Mouse (Mus musculus) forelimb bud, embryonic 11.5 days (tissue): ENCODE measurements at regions not wholly inside any gene's neighbourhood (a gene's known extent, or its start where the extent isn't known, plus 50 kb on each side); places are given as distances from the start of the nearest gene placed in this dataset.
A peak's percentile ranks its signal among the peaks of the same experiment; 100 is the strongest.

Source experiments
- DNase-seq: peaks from one replicate; pipeline ENCODE4 v3.0.0-alpha.2; 2012; ENCODE audit warnings: low read depth, low spot score

GRCm38 (mm10) chr1:62872771-62873170 is 169.7 kb downstream of the Nrp2 start:
- no peak for DNase-seq

- DNase-seq: no peak
Measured at GRCm38 (mm10) chr1:62875631-62876030, 172.5 kb downstream of the Nrp2 start.

GRCm38 (mm10) chr1:62876685-62877084 is 173.6 kb downstream of the Nrp2 start:
- no peak for DNase-seq

GRCm38 (mm10) chr1:62880882-62881291 is 177.8 kb downstream of the Nrp2 start:
- no peak for DNase-seq

GRCm38 (mm10) chr1:62881477-62881876 is 178.4 kb downstream of the Nrp2 start:
- DNase-seq: no peak

GRCm38 (mm10) chr1:62882028-62882427 is 178.9 kb downstream of the Nrp2 start:
- DNase-seq: no peak

GRCm38 (mm10) chr1:62884876-62885480 is 181.9 kb downstream of the Nrp2 start:
- DNase-seq: no peak

- DNase-seq: peak; percentile 82
Measured at GRCm38 (mm10) chr1:62887585-62888483, 184.7 kb downstream of the Nrp2 start.

- no peak for DNase-seq
Measured at GRCm38 (mm10) chr1:62901375-62901774, 198.3 kb downstream of the Nrp2 start.

GRCm38 (mm10) chr1:62901871-62902270 is 198.8 kb downstream of the Nrp2 start:
- no peak for DNase-seq

GRCm38 (mm10) chr1:62902931-62903453 is 199.9 kb downstream of the Nrp2 start:
- no peak for DNase-seq

- peak; percentile 43 for DNase-seq
Measured at GRCm38 (mm10) chr1:62905739-62906138, 202.7 kb downstream of the Nrp2 start.

GRCm38 (mm10) chr1:62907243-62907642 is 204.2 kb downstream of the Nrp2 start:
- DNase-seq: no peak
